Mouse (Mus musculus): ENCODE results near the gene Rhoc.

Rhoc gene

DNA sequence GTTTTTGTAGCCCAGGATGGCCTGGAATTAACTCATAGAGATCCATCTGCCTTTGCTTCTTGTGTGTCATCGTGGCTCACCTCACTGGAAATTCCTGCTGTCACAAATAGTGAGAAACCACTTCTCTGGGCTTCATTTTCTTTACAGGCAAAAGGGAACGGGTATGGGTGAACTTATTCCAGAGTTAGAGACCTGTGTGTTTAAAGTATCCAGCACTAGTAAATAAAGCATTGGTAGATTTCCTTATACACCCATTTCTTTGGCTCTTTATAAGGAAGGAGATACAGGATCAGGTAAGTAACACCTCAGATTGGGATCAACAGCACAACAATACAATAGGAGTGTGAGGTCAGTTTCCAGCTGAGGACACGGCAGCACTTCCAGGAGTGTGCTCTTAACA is at the start of gene Rhoc:
TSS of gene Rhoc (plus strand) at position 301 of the 400 bp plus-strand sequence.
- DNase-seq (ENCODE audit: low read depth, low spot score) = no peak

DNA sequence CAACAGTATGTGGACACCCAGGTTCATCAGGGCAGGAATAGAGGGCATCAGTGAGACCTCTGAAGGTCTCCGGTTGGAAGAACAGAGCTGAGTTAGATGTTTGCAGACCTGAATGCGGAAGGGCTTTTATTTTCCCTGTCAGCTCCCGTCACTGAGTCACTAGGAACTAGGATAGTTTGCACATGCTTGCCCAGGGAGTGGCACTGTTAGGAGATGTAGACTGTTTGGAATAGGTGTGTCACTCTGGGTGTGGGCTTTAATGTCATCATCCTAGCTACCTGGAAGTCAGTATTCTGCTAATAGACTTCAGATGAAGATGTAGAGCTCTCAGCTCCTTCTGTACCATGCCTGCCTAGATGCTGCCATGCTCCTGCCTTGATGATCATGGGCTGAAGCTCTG is 46.2 kb upstream of the Rhoc start:
- no peak for DNase-seq (ENCODE audit: low read depth, low spot score)

DNA sequence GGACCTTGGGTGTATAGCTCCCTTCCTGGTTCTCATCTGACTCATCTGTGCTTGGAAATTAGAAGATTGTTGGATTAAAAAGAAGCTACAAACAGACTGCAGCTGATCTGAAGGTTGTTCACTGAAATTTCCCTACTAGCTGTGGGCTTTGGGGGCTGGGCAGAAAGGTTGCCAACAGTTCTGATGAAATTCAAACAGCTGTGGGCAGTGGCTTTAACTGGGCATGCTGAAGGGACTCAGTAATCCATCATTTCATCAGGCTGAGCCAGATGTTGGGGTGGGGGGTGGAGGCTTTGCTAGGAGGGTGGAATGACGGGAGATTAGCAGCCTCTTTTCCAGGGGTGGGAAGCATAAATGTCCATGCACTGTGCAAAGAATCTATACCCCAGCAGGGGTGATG is 45.0 kb upstream of the Rhoc start:
- no peak for DNase-seq (ENCODE audit: low read depth, low spot score)

DNA sequence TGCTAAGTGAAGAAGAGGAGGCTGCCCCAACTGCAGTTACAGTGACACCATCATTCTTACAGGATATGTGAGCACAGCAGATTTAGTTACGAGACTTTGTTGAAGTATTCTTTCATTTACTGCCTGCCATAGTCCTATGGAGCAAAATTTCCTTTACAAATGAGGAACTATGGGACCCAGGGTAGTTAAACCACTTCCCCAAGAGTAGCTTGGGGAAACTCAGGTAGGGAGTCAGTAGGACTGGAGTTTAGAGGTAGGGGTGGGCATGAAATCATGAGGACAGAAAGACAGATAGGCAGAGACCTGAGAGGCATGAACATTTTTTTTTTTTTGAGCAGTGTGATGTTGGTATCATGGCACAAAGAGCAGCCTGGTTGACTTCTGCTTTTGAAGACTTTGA is 44.3 kb upstream of the Rhoc start:
- DNase-seq (ENCODE audit: low read depth, low spot score) = no peak

DNA sequence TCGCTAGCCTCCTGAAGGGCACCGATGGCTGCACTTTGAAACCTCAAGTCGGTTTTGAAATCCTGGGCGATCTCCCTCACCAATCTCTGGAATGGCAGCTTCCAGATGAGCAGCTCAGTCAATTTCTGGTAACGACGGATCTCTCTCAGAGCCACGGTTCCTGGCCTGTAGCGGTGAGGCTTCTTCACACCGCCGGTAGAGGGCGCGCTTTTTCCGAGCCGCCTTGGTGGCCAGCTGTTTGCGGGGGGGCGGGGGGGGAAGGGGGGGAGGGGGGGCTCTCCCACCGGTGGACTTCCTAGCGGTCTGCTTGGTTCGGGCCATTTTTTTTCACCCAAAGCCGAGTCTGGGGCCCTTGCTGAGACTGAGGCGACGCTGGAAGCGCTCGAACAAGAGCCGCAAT is 35.3 kb upstream of the Rhoc start:
- DNase-seq (ENCODE audit: low read depth, low spot score) = peak; percentile 44

DNA sequence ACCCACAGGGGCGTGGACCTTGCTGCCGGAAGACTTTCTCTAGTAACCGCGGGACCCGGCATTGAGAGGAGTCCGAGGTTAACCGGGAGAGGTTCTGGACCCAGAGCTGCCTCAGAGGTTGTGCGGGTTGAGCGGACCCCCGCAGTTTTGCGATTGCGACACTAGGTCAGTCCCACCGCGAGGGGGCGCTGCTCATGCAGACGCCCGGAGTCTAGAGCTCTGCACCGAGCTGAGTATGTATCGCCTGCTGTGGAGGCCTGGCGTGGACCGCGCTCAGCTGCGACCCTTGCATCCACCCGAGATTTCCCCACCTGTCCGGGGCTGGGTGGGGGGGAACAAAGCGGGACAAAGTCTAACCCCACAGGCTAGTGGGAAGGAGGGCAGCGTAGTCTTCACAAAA is 29.8 kb upstream of the Rhoc start:
- DNase-seq (ENCODE audit: low read depth, low spot score) = peak; percentile 76

DNA sequence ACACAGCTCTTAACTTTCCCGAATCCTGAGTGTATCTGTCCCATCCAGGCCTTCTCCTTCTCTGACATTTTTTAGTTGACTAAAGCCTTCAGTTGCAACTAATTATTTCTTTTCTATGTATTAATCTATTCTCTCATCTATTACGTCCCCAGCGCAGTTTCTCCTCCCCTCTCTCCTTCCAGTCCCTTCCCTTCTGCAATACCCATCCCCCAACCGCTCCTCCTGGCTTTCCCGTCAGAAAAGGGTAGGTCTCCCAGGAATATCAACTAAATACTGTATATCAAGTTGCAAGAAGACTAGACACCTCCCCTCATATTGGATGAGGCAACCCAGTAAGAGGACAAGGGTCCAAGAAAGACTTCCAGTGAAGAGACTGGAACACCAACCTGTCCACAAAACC is 29.3 kb upstream of the Rhoc start:
- no peak for DNase-seq (ENCODE audit: low read depth, low spot score)

DNA sequence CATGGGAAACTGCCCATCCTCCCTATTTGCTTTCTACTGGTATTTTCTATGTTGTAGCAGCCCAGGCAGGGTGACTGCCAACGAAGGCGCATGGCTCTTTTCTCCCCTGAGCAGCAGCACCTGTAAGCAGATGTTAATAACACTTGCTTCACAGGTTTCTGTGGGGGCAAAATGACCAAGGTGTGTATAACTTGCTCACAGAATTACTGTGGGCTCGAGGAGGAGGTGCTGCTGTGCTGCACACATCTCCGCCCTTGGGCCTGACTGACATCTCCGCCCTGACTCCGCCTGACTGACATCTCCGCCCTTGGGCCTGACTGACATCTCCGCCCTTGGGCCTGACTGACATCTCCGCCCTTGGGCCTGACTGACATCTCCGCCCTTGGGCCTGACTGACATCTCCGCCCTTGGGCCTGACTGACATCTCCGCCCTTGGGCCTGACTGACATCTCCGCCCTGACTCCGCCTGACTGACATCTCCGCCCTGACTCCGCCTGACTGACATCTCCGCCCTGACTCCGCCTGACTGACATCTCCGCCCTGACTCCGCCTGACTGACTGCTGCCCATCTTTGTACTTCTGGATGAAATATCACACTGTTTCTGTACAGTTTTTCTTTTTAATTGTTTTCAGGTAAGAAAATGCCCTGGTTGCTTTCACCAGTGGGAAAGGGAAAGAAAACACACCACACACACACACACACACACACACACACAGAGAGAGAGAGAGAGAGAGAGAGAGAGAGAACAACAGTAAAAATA is 25.9 kb upstream of the Rhoc start:
- DNase-seq (ENCODE audit: low read depth, low spot score) = peak; percentile 37

DNA sequence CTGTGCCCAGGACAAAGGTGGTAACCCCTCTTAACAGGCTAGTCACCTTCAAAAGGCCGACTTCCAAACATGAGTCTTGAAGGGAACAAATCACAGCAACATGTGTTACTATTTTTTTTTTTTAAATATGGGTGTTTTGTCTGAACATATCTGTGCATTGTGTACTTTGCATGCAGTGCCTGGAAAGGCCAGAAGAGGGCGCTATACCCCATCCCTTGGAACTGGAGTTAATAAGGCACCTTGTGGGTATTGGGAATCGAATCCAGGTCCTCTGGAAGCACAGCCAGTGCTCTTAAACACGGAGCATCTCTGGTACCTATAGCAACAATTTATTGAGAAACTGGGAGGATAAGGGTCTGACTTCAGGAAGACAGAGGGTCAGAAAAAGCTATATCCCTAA is 23.2 kb upstream of the Rhoc start:
- peak; percentile 52 for DNase-seq (ENCODE audit: low read depth, low spot score)

DNA sequence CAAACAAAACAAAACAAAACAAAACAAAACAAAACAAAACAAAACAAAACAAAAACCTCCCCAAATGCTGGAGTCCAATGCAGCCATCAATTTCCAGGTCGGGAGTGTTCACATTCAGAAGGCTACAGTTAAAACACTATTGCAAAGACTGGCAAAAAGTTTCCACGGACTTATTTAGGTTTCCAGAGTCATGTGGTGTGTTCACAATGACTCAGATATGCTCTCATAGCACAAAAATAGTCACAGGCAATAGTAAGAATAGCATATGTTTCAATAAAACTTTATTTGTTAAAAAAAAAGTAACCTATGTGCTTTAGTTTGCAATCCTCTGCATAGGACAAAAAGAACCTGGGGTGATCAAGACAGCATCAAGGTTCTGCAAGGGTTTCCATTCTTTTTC is 21.0 kb upstream of the Rhoc start:
- no peak for DNase-seq (ENCODE audit: low read depth, low spot score)

DNA sequence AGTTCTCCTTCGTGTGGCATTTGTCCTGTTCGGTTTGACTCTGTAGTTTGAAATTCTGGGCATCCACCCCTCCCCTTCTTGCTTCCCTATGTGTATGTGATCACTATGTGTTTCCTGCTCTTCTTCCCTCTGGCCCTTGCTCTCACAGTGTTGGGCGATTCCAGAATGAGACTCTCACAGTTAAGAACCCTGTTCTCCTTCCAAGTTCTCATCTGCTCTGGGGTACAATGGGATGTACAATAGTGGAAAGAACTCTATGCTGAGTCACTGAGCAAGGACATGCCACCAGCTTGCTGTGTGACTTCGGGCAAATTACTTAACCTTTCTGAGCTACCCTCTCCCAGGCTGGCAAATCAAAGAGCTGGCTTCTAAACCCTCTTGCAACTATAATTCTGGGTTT is 20.5 kb upstream of the Rhoc start:
- DNase-seq (ENCODE audit: low read depth, low spot score) = no peak

DNA sequence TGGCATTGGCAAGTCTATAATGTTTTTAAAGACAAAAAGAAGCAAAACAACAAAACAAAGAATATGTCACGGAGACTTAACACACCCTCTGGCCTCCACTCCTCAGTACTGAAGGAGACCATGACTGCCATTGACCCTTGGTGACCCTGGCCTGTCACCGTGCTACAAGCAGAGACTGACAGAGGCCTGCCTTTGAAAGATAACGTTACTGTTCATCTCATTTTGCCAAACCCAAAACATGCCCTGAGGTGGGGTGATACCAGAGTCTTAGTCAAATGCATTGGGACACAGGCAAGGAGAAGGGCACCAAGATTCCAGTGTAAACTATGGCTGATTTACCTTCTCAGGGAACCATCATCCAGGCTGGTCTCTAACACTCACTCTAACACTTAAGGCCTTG is 19.0 kb upstream of the Rhoc start:
- DNase-seq (ENCODE audit: low read depth, low spot score) = no peak

DNA sequence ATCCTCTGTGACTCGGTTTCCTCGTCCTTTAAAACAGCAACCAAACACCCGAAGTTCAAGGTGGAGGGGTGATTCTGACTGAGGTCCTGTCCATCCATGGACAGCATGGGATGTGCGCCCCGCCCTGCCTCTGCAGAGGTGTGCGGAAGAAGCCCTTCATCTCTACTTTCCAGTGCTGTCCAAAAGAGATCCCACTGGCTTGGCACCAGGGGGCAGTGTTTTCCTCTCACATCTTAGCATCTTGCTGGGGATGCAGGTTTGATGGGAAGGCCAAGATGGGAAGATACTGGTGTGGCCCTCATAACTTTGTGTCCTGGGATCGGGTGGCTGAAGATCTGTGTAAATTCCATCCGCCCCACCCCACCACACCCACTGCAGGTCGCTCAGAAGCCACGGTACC is 18.1 kb upstream of the Rhoc start:
- peak; percentile 30 for DNase-seq (ENCODE audit: low read depth, low spot score)

DNA sequence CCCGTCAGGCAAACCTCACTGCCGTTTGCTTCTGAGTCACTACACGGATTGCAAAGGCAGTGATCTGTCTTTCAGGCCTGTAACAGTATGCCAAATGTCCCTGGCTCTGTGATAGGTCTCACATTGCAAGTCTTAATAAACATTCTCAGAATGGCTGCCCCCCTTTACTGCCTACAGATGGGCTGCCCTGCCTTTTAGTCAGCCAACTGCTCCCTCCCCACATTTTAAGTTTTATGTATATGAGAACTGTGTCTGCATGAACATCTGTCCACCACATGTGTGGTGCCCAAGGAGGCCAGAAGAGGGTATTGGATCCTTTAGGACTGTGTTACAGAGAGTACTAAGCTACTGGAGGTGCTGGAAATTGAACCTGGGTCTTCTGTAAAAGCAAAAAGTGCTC is 17.3 kb upstream of the Rhoc start:
- no peak for DNase-seq (ENCODE audit: low read depth, low spot score)

DNA sequence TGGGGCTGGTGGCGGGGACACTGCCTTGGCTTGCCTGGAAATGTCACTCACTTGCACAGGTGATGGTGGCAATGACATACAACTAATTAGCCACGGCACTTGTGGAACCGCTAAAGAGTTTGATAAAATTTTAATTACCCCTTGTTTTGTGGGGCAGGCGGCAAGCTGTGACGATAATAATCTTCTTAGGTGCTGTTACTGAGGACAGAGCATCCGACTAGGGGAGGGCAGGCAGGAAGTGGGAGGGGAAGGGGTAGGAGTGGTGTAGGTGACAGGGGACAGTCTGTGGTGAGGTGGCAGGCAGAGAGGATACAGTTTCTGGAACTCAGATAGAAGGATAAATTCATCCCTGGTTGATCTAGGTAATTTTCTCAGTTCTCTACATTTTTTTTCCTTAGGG is 16.7 kb upstream of the Rhoc start:
- no peak for DNase-seq (ENCODE audit: low read depth, low spot score)

DNA sequence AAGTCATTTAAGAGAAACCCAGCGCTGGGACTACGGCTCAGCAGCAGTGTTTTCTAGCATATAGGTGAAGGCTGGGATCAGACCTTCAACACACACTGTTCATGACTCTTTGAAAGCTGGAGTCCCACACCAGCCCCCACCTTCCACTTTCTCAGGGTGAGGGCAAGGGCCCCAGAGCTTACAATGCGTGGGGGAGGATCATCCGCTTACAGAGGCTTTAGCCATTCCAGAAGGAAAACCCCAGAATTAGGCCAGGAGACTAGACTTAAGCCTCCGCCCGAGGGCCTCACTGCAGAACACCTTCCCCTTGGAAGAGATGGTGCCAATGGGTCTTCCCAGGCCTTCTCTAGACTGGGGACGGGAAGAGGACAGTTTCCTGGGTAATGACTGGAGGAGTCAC is 14.9 kb upstream of the Rhoc start:
- no peak for DNase-seq (ENCODE audit: low read depth, low spot score)

DNA sequence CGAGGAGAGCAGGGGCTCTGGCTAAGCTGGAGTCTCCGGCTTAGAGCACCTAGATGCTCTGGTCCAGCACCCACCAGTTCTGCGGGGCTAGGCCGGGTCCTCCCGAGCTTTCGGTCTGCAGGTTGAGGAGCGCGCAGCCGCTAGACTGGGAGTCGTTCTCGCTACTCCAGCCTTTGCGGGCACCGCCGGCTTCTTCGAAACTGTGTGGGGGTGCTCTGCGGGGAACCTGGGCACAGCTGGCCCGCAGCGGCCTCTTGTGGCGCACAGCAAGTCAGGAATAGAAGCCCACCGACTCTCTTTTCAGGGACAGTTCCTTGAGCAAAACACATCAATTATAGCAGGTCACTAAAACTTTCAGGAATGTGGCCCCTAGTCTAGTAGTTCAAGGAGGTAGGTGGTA is 10.8 kb upstream of the Rhoc start:
- no peak for DNase-seq (ENCODE audit: low read depth, low spot score)

DNA sequence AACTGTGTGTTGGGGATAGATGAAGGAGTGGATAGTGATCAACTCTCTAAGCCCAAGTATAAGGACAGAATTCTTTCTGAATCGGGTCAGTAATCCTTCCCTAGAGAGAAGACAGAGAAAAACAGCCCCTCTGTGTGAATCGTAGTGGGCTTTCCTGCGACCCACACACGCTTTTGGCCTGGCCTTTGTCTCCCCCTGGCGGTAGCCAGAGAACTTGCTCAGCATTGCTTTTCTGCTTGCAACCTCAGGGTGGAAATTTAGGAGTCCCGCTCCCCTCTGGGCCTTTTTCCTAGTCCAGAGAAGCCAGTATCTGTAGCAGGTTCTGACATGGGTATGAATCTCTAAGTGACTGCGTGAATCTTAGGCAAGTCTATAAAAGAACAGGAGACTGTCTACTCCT is 8.2 kb upstream of the Rhoc start:
- DNase-seq (ENCODE audit: low read depth, low spot score) = peak; percentile 76

DNA sequence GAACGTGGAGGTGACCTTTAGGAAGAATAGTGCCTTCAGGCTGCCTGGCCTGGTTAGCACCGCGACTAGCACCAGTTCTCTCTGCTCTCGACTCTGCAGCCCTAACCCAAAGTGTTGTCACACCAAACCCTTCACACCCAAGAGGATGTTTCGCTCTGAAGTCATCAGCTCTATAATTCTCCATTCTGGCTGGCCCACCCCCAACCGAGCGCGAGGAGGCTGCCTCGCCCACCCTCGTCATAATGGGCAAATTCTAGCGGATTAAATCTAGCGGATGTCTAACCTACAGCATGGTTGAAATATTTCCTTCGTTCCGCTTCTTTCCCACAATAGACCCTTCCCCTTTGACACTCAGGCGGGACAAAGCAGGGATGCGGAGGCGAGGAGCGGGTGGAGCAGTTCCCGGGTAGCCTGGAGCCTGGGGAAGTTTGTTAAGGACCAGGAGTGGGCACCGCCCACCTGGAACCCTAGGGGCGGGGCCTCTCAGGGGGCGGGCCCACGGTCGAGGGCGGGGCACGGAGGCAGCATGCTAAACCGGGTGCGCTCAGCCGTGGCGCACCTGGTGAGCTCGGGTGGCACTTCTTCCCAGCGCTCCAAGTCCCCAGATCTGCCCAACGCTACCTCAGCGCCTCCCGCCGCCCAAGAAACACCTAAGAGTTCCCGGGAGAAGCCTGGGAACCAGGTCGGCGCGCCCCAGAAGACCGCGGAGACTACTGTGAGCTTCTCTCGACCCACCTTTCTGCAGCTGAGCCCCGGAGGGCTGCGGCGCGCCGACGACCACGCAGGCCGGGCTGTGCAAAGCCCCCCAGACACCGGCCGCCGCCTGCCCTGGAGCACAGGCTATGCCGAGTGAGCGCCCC is 7.4 kb upstream of the Rhoc start, which contains the start of gene Ppm1j:
TSS of gene Ppm1j (plus strand) at position 496 of the 860 bp plus-strand sequence.
- DNase-seq (ENCODE audit: low read depth, low spot score) = peak; percentile 72

DNA sequence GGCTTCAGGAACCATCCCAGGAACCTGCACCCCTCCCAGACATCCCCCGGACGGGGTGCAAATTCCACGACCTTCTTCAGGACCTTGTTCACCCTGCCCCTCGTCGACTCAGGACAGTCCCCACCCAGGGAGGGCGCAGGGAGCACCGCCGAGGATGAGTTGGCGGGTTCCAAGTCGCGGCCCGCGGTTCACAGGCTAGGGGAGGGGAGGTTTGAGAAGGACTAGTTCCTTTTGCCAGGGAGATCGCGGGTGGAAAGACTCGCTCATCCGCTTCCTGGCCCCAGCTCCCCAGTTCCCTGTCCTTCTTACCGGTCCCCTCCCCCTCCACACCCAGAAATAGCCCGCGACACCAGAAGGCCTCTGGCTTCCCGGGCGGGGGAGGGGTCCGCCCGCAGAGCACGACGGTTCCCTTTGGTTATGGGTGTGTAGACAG is 6.7 kb upstream of the Rhoc start, which contains the start of gene Fam19a3:
TSS of gene Fam19a3 (minus strand) at position 370 of the 433 bp plus-strand sequence.
- no peak for DNase-seq (ENCODE audit: low read depth, low spot score)

DNA sequence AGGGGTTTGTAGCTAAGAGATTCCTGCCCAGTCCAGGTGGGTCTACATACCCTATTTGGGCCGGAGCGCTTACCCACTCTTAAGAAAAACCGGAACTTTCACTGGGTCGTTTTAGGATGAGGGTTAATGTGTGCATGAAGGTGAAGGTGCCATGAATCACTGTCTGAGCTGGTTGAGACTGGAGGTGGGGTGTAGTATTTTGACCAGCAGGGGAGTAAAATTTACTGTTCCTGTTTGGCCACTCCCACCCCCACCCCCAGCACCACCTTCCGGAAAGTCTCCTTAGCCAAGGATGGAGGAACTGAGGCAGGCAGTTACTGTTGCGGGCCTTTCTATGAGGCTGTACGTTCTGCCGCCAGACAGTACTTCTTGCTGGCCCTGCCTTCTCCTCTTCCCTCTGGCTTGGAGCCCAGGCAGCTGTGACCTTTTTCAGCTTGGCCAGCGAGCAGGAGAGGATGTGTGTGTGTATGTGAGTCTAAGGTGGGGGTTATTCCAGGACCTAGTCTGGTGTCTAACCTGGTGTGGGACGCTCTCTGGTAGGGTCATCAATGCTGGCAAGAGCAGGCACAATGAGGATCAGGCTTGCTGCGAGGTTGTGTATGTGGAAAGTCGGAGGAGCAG is 6.0 kb upstream of the Rhoc start:
- no peak for DNase-seq (ENCODE audit: low read depth, low spot score)

DNA sequence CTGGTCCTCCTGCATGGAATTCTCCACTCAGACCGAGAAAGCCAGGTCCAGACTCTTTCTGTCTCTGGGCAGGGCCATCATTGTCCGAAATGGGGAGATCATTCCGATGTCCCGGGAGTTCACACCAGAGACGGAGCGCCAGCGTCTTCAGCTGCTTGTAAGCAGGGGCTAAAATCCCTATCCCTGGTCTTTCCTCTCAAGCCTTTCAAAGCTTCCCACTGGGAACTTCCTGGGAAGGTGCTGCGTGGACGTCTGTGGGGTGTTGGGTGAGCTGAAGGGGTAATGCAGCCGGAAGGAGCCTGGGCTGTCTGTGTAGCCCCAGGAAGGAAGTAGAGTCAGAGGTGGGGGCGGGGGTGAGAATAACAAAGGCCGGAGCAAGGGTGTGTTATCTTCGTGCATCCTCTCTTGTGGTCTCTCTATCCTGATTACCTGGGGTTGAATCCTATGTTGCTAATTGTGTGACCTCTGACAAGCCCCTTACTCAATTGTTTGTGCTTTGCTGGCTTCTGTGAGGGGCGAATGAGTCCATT is 4.1 kb upstream of the Rhoc start:
- no peak for DNase-seq (ENCODE audit: low read depth, low spot score)
